Mouse (Mus musculus) limb, embryonic 11.5 days (tissue): ENCODE results near the gene Pik3r1. TPM values are rescaled to one million over a fixed set of nuclear protein-coding genes. Genes with fewer than 3 reads are reported as not detected.

Source experiments
- ATAC-seq: fragments of 200-750 bp; cut with Nextera tagmentation; 2 replicates; pipeline ENCODE4 v1.8.0; 2017; ENCODE audit warnings: low read depth; ENCODE audit not compliant: insufficient number of reproducible peaks, low FRiP score, low TSS enrichment
- DNase-seq: peaks from one replicate; pipeline ENCODE4 v3.0.0-alpha.2; 2015; ENCODE audit warnings: low spot score
- H3K27ac ChIP-seq: fragments of 300-500 bp; sonication (generic); replicated peaks from 2 replicates; pipeline ENCODE4 v1.5.1; 2014; ENCODE audit warnings: low read depth, mild to moderate bottlenecking, low read length
- H3K27me3 ChIP-seq: fragments of 300-500 bp; sonication (generic); 2 replicates; pipeline ENCODE4 v1.6.1; 2014; ENCODE audit warnings: mild to moderate bottlenecking, low read length, mixed read lengths; ENCODE audit not compliant: control insufficient read depth, insufficient read depth
- H3K36me3 ChIP-seq: fragments of 300-500 bp; sonication (generic); 2 replicates; pipeline ENCODE4 v1.6.1; 2014; ENCODE audit warnings: mild to moderate bottlenecking, low read length, moderate library complexity, mixed read lengths; ENCODE audit not compliant: control insufficient read depth, insufficient read depth
- H3K4me1 ChIP-seq: fragments of 300-500 bp; sonication (generic); 2 replicates; pipeline ENCODE4 v1.6.1; 2014; ENCODE audit warnings: low read length, mixed read lengths; ENCODE audit not compliant: control insufficient read depth, insufficient read depth
- H3K4me2 ChIP-seq: fragments of 300-500 bp; sonication (generic); 2 replicates; pipeline ENCODE4 v1.6.1; 2014; ENCODE audit warnings: low read depth, mild to moderate bottlenecking, moderate library complexity; ENCODE audit not compliant: severe bottlenecking
- H3K4me3 ChIP-seq: fragments of 300-500 bp; sonication (generic); 2 replicates; pipeline ENCODE4 v1.5.1; 2014; ENCODE audit warnings: low read depth, low read length
- H3K9ac ChIP-seq: fragments of 300-500 bp; sonication (generic); 2 replicates; pipeline ENCODE4 v1.6.1; 2014; ENCODE audit warnings: mild to moderate bottlenecking, low read length
- H3K9me3 ChIP-seq: fragments of 300-500 bp; sonication (generic); 2 replicates; pipeline ENCODE4 v1.6.1; 2016; ENCODE audit warnings: low read length; ENCODE audit not compliant: control insufficient read depth
- WGBS: fragments of 180-500 bp; shearing (Covaris S2); extraction: QIAGEN DNeasy Blood & Tissue Kit; methylation state at CpG from one replicate; pipeline ENCODE4 v1.1.7; 2014; 5-methylcytosine and 5-hydroxymethylcytosine counted together
- polyA plus RNA-seq: library from polyadenylated mRNA; unstranded; fragments of >200 nt; fragmentation: Nextera tagmentation; extraction: Ambion mirVana; gene quantifications from 2 replicates; pipeline ENCODE4 v1.2.1, GENCODE M21; 2014

The Pik3r1 gene
- polyA plus RNA-seq, 1 experiment from 2014 or later: 14.6 TPM

DNA sequence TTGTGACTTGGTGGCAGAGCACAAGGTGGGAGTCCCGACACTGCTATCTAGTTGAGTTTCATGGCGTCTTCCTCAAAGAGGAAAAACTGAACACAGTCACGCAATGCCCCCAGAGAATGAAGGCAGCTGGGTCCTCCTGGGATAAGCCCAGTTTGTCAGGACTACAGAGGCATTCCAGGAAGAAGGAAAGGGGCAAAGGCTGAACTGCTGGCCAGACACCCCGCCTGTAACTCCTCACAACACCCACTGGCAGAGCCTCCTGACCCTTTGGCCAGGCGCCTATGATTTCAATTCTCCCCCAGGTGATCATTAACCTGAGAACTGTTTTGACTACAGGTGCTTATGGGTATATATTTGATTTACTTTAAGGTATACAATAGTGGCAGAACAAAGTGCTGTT lies 3.9 kb downstream of the Pik3r1 start:
- H3K4me2 ChIP-seq: no peak overlapping the region
- no peaks in the 10 kb centered on the region for H3K27me3 ChIP-seq
- ATAC-seq (no peak), DNase-seq (no peak)
- no peak overlapping the region for H3K4me3 ChIP-seq
- no peak overlapping the region for H3K9ac ChIP-seq
- H3K4me1 ChIP-seq: peaks cover 11% of the 10 kb centered on the region
- WGBS: 68% methylated on average over 5 of the region's 5 CpGs
- no peak overlapping the region for H3K27ac ChIP-seq
- H3K36me3 ChIP-seq: no peaks in the 10 kb centered on the region; the same call in 1 of the 2 replicates
- H3K9me3 ChIP-seq: no peaks in the 10 kb centered on the region

DNA sequence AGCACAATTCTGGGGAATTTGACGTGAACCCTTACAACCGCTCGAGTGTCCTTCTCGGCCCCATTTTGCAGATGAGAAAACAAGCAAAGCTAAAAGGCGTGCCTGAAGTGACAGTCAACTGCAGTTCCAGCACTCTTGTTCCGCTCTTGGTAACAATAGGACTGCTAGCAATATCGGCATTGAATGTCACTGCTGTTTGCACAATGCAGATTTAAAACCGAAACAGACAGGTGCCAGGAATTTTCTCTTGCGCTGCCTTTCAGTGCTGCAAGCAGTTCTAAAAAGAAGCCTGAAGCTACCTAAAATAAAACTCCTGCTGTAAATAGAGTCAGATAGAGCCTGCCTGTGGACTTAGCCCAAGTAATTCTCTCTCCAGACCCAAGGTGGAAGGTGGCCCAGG lies 4.3 kb downstream of the Pik3r1 start:
- Histone ChIP-seq H3K9me3 (no peaks in the 10 kb centered on the region), H3K4me1 (peaks cover 11% of the 10 kb centered on the region), H3K4me3 (no peak overlapping the region), H3K27ac (no peak overlapping the region), H3K4me2 (no peak overlapping the region), H3K36me3 (no peaks in the 10 kb centered on the region; the same call in 1 of the 2 replicates), H3K27me3 (no peaks in the 10 kb centered on the region), H3K9ac (no peak overlapping the region)
- ATAC-seq: no peak
- WGBS: 92% methylated on average over 9 of the region's 9 CpGs
- no peak for DNase-seq

DNA sequence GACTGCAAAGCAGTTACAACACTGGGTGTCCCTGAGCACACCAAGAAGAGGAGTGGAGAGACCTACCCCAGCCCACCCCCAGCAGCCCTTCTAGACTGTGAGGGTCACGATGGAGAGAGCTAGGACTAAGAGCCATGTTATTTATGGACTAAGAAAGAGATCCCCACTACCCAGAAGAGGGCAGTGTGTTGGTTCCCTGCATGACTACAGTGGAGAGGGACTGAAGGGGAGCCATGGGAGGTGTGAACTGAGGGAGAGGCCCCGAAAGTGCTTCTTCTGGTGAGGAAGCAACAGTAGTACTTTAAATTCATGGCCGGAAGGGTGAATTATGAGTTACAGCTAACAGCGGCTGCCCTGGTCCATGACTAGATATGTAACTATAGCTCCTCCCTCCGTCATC lies 4.9 kb downstream of the Pik3r1 start:
- Histone ChIP-seq H3K36me3 (no peaks in the 10 kb centered on the region; the same call in 1 of the 2 replicates), H3K4me3 (no peak overlapping the region), H3K9me3 (no peaks in the 10 kb centered on the region), H3K27ac (no peak overlapping the region), H3K4me1 (peaks cover 11% of the 10 kb centered on the region), H3K4me2 (no peak overlapping the region), H3K9ac (no peak overlapping the region), H3K27me3 (no peaks in the 10 kb centered on the region)
- no peak for ATAC-seq
- WGBS: 81% methylated on average over 5 of the region's 5 CpGs
- DNase-seq: no peak

DNA sequence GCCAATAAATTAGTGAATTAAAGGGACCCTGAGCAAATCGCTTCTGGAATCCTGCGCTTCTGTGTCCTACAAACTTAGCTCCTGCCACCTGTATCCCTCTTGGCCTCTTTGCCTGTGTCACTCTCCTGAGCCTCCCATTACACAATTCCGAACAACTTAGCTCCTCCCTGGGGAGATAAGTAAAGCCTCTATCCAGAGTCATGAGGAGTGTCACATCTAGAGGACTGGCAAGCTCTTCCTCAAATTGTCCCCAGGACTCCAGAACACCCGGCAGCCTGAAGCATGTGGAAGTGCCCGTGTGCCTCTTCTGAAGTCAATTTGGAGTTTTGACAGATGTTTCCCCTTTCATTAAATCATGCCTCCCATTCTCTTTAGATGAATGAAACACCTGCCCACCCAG lies 6.4 kb downstream of the Pik3r1 start:
- no peak overlapping the region for H3K4me2 ChIP-seq
- WGBS: 55% methylated on average over 5 of the region's 5 CpGs
- no peaks in the 10 kb centered on the region for H3K27me3 ChIP-seq
- no peak overlapping the region for H3K4me3 ChIP-seq
- H3K4me1 ChIP-seq: peaks cover 15% of the 10 kb centered on the region
- H3K9ac ChIP-seq: no peak overlapping the region
- DNase-seq (no peak), ATAC-seq (no peak)
- H3K27ac ChIP-seq: no peak overlapping the region
- no peaks in the 10 kb centered on the region for H3K9me3 ChIP-seq
- no peaks in the 10 kb centered on the region; the same call in 1 of the 2 replicates for H3K36me3 ChIP-seq

DNA sequence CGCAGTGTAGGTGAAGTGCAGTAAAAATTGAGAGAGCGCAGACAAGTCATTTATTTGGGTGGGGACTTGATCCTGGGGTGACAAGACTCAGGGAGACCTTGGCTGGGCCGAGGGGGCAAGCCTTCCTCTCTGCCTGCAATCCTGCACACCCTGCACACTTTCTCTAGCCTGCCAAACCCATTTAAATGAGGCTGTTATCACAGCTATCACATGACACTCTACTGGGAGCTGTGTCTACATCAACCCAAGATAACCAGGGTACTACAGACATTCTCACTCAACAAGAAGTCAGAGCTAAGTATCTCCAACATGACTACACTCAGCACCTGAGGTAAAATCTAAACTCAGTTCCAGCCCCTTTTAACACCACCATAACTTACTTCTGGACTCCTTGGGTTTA lies 7.1 kb downstream of the Pik3r1 start:
- H3K4me3 ChIP-seq: no peak overlapping the region
- H3K9ac ChIP-seq: no peak overlapping the region
- no peaks in the 10 kb centered on the region; the same call in none of the 2 replicates for H3K36me3 ChIP-seq
- H3K4me2 ChIP-seq: no peak overlapping the region
- no peaks in the 10 kb centered on the region for H3K9me3 ChIP-seq
- H3K4me1 ChIP-seq: peaks cover 10% of the 10 kb centered on the region
- no peak for ATAC-seq
- no peak overlapping the region for H3K27ac ChIP-seq
- no peaks in the 10 kb centered on the region for H3K27me3 ChIP-seq
- no peak for DNase-seq
- WGBS: 72% methylated on average over 3 of the region's 3 CpGs

DNA sequence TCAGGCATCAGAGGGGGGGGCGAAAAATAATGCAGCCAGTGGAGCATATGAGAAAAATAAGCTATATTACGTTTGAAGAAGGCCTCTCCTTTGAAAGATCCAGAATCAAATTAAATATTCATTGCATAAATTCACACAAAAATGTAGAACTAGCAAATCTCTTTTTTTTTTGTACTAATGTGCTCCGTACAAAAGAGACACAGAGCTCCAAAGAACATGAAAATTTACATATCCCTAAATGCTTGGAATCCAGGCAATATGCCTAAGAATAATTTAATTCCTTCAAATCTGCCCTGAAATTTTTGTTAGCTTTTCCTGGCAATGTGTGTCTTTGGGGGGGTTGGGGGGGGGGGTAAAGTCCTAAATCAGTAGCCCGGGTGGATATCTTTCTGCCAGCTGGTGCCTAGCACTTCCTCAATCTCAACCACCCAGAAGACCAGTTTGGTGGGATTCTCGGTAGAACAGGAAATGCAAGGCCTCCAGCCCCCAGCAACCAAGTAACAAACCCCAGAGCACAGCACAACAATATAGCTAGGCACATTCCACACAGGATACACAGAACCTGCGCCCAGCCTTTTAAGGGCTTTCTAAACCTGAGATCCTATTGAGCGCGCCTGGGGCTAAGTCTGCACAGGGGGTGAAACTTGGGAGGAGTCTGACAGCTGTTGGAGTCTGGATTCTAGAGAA lies 7.9 kb downstream of the Pik3r1 start:
- ATAC-seq (no peak), DNase-seq (no peak)
- peaks cover 7% of the 10 kb centered on the region; the same call in 1 of the 2 replicates for H3K4me1 ChIP-seq
- no peaks in the 10 kb centered on the region for H3K9me3 ChIP-seq
- H3K36me3 ChIP-seq: no peaks in the 10 kb centered on the region; the same call in none of the 2 replicates
- H3K27me3 ChIP-seq: no peaks in the 10 kb centered on the region
- WGBS: 56% methylated on average over 8 of the region's 8 CpGs
- no peak overlapping the region for H3K4me3 ChIP-seq
- no peak overlapping the region for H3K4me2 ChIP-seq
- H3K9ac ChIP-seq: no peak overlapping the region
- no peak overlapping the region for H3K27ac ChIP-seq

DNA sequence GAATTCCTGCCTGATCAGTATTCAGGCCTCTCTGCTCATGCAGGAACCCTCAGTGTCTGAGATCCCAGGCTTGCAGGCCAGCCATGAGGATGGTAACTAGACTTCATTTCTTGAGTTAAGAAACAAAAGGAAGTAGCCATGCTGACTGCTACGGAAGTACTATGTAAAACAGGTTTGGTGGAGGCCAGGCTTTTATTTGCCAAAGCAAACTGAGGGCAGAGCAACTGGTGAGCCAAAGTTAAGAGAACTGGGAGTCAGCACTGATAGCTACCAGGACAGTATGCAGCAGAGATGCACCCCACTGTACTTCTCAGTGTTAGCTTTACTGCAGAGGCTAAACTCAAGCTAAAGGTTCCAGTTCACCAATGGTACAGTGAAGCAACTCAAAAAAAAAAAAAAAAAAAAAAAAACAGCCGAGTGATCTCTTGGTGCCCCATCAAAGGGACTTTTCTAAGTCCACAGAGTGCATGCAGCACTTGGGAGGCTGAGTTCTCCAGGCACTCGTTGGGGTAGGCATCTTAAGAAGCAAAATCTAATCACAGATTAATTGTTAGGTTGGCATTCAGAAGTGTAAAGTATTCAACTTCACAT lies 8.6 kb downstream of the Pik3r1 start:
- no peak for DNase-seq
- Histone ChIP-seq H3K4me2 (no peak overlapping the region), H3K4me1 (peaks cover 7% of the 10 kb centered on the region; the same call in 1 of the 2 replicates), H3K9ac (no peak overlapping the region), H3K36me3 (no peaks in the 10 kb centered on the region; the same call in none of the 2 replicates), H3K9me3 (no peaks in the 10 kb centered on the region), H3K4me3 (no peak overlapping the region), H3K27me3 (no peaks in the 10 kb centered on the region), H3K27ac (no peak overlapping the region)
- 40% methylated on average over 3 of the region's 3 CpGs for WGBS
- ATAC-seq: no peak

DNA sequence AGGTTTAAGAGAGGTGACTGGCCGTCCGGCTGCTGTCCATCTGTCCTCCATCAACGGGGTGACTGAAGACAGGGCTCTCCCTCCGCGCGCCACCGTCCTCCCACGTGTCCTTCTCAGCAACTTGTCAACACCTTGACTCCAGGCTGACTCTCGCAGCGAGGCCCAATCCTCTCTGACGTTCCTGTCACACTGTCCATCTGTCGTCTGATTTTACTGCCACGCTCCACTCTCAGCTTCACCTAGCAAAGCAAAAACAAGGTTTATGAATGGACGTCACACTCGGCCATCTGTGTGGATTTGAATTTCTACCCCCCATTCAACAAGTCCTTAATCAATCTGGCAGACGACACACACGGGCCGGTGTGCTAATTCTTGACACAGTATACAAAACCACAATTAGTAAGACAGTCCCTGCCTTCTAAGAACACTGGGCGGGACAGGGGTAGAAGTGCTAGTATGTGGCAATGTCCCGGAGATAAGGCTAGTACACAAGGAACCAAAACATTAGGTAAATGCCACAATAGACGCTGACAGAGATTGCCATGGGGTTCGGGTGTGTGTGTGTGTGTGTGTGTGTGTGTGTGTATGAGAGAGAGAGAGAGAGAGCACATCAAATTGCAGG lies 10.1 kb downstream of the Pik3r1 start:
- no peak for DNase-seq
- no peaks in the 10 kb centered on the region for H3K27me3 ChIP-seq
- no peaks in the 10 kb centered on the region for H3K9me3 ChIP-seq
- WGBS: 59% methylated on average over 22 of the region's 22 CpGs
- H3K4me3 ChIP-seq: no peak overlapping the region
- H3K36me3 ChIP-seq: no peaks in the 10 kb centered on the region; the same call in 1 of the 2 replicates
- ATAC-seq: no peak
- no peak overlapping the region for H3K27ac ChIP-seq
- H3K4me1 ChIP-seq: peaks cover 7% of the 10 kb centered on the region; the same call in 1 of the 2 replicates
- H3K4me2 ChIP-seq: no peak overlapping the region
- no peak overlapping the region for H3K9ac ChIP-seq
